Mouse (Mus musculus): ENCODE data around the gene Zfp882. TPM values are rescaled to one million over a fixed set of nuclear protein-coding genes. Genes with fewer than 3 reads are reported as not detected.

Gene Zfp882
- polyA plus RNA-seq, 1 experiment from 2014 or later, result 12.4 TPM

GRCm38 (mm10) chr8:71964051-71964450 is 55.6 kb downstream of the Zfp882 start:
- 93% methylated on average over 3 of the region's 3 CpGs for WGBS
- no peak for ATAC-seq (ENCODE audit: low FRiP score)
- peaks cover 17% of the 10 kb centered on the region for H3K36me3 ChIP-seq (ENCODE audit: control insufficient read depth, insufficient read depth, low read length)

GRCm38 (mm10) chr8:71965166-71965565 is 56.8 kb downstream of the Zfp882 start:
- H3K9ac ChIP-seq (ENCODE audit: low read depth, low read length), result no peak overlapping the region
- H3K36me3 ChIP-seq (ENCODE audit: control insufficient read depth, insufficient read depth, low read length), result peaks cover 17% of the 10 kb centered on the region
- peaks cover 2% of the 10 kb centered on the region; the same call in 1 of the 2 replicates for H3K9me3 ChIP-seq (ENCODE audit: control insufficient read depth, low read length)
- WGBS, result 92% methylated on average over 2 of the region's 2 CpGs
- DNase-seq (ENCODE audit: low spot score), result no peak
- no peak for ATAC-seq (ENCODE audit: low FRiP score)
- H3K4me1 ChIP-seq (replicated peaks; ENCODE audit: control insufficient read depth, insufficient read depth, low read length), result no peaks in the 10 kb centered on the region
- no peak overlapping the region for H3K27ac ChIP-seq (ENCODE audit: low read depth, low read length)
- no peak overlapping the region for H3K4me3 ChIP-seq (ENCODE audit: low read depth, low read length)
- no peaks in the 10 kb centered on the region for H3K27me3 ChIP-seq (ENCODE audit: control insufficient read depth, insufficient read depth, low read length)
- no peak overlapping the region for H3K4me2 ChIP-seq (replicated peaks; ENCODE audit: low read depth, low read length)

More at GRCm38 (mm10) chr8:71964051-71964450, 55.6 kb downstream of the Zfp882 start:
- H3K4me2 ChIP-seq (replicated peaks; ENCODE audit: low read depth, low read length), result no peak overlapping the region
- no peaks in the 10 kb centered on the region for H3K4me1 ChIP-seq (replicated peaks; ENCODE audit: control insufficient read depth, insufficient read depth, low read length)
- no peak for DNase-seq (ENCODE audit: low spot score)
- H3K27me3 ChIP-seq (ENCODE audit: control insufficient read depth, insufficient read depth, low read length), result no peaks in the 10 kb centered on the region
- H3K4me3 ChIP-seq (ENCODE audit: low read depth, low read length), result no peak overlapping the region
- peaks cover 2% of the 10 kb centered on the region; the same call in 1 of the 2 replicates for H3K9me3 ChIP-seq (ENCODE audit: control insufficient read depth, low read length)
- H3K27ac ChIP-seq (ENCODE audit: low read depth, low read length), result no peak overlapping the region
- H3K9ac ChIP-seq (ENCODE audit: low read depth, low read length), result no peak overlapping the region

Other genes starting within 250 kb of the Zfp882 start
- gene Unc13a, start 236.9 kb upstream of the Zfp882 start, polyA plus RNA-seq (2014; fragmentation: Nextera tagmentation; extraction: Ambion mirVana), result 7.3 and 9.1 TPM in 2 replicates
- gene Jak3, start 232.3 kb upstream of the Zfp882 start, polyA plus RNA-seq (2014; fragmentation: Nextera tagmentation; extraction: Ambion mirVana), result 0.99 and 1.4 TPM in 2 replicates
- gene Insl3, start 219.4 kb upstream of the Zfp882 start, polyA plus RNA-seq (2014; fragmentation: Nextera tagmentation; extraction: Ambion mirVana), result 0.35 and 0.37 TPM in 2 replicates
- 0.36 and 0.45 TPM in 2 replicates for gene B3gnt3, start 206.8 kb upstream of the Zfp882 start, polyA plus RNA-seq (2014; fragmentation: Nextera tagmentation; extraction: Ambion mirVana)
- 13.6 and 15.0 TPM in 2 replicates for gene Fcho1, start 182.9 kb upstream of the Zfp882 start, polyA plus RNA-seq (2014; fragmentation: Nextera tagmentation; extraction: Ambion mirVana)
- 6.6 and 8.2 TPM in 2 replicates for gene Zfp709, start 26.6 kb upstream of the Zfp882 start, polyA plus RNA-seq (2014; fragmentation: Nextera tagmentation; extraction: Ambion mirVana)
- 40.2 and 43.5 TPM in 2 replicates for gene Zfp617, start within 50 bp of the Zfp882 start, polyA plus RNA-seq (2014; fragmentation: Nextera tagmentation; extraction: Ambion mirVana)
- gene Zfp961, start 42.4 kb downstream of the Zfp882 start, polyA plus RNA-seq (2014; fragmentation: Nextera tagmentation; extraction: Ambion mirVana), result 21.4 and 27.0 TPM in 2 replicates
- gene Cyp4f18, start 101.0 kb downstream of the Zfp882 start, polyA plus RNA-seq (2014; fragmentation: Nextera tagmentation; extraction: Ambion mirVana), result 0.56 and 0.94 TPM in 2 replicates
- gene Olfr372, start 132.6 kb downstream of the Zfp882 start, polyA plus RNA-seq (2014; fragmentation: Nextera tagmentation; extraction: Ambion mirVana), result not detected in 2 replicates
- gene Olfr373, start 174.6 kb downstream of the Zfp882 start, polyA plus RNA-seq (2014; fragmentation: Nextera tagmentation; extraction: Ambion mirVana), result not detected in 2 replicates
- not detected in 2 replicates for gene Olfr374, start 198.4 kb downstream of the Zfp882 start, polyA plus RNA-seq (2014; fragmentation: Nextera tagmentation; extraction: Ambion mirVana)
- gene Tpm4, start 226.4 kb downstream of the Zfp882 start, polyA plus RNA-seq (2014; fragmentation: Nextera tagmentation; extraction: Ambion mirVana), result 567 and 576 TPM in 2 replicates